Comparison of ENCODE assay signal across 19 mouse cellular contexts in genomic region chr12:53514885-53515284, GRCm38 (mm10).
DNase-seq lines count a peak whose midpoint lies in the region; ATAC-seq and TF ChIP-seq lines count a peak whose summit lies in the region.
"Had no signal": no experiment of that assay in that cellular context is flagged by ENCODE, and none has a peak within 500 bp of the region (broad histone marks: within the 10 kb centered on the region; RNA-seq: fewer than 3 reads in every experiment).

No protein-coding gene starts in this region.

- no peak overlapping the region; the same call in 1 of the 2 replicates for H3K9ac ChIP-seq in forebrain, embryonic 13.5 days
- no peak overlapping the region for H3K9ac ChIP-seq in limb, embryonic 14.5 days (ENCODE audit: low read depth, low read length, severe bottlenecking)
- H3K9ac ChIP-seq: heart, embryonic 12.5 days; limb, embryonic 15.5 days; liver, postnatal 0 days had no signal

- H3K4me3 ChIP-seq in forebrain, embryonic 13.5 days = no peak overlapping the region
- no peak overlapping the region for H3K4me3 ChIP-seq in forebrain, embryonic 10.5 days
- H3K4me3 ChIP-seq in limb, embryonic 14.5 days (replicated peaks; ENCODE audit: low read length) = no peak overlapping the region
- no peak overlapping the region for H3K4me3 ChIP-seq in limb, embryonic 10.5 days
- H3K4me3 ChIP-seq in kidney, adult 2 months (ENCODE audit: insufficient read depth, low read depth, low read length) = no peak overlapping the region
- H3K4me3 ChIP-seq: heart, embryonic 12.5 days; limb, embryonic 15.5 days had no signal

- H3K9me3 ChIP-seq in forebrain, embryonic 13.5 days (replicated peaks) = no peaks in the 10 kb centered on the region
- peaks cover 3% of the 10 kb centered on the region; the same call in 1 of the 2 replicates for H3K9me3 ChIP-seq in forebrain, embryonic 10.5 days
- no peaks in the 10 kb centered on the region for H3K9me3 ChIP-seq in limb, embryonic 14.5 days (ENCODE audit: control insufficient read depth, low read length)
- no peaks in the 10 kb centered on the region for H3K9me3 ChIP-seq in limb, embryonic 10.5 days (replicated peaks)
- H3K9me3 ChIP-seq: heart, embryonic 12.5 days; limb, embryonic 15.5 days had no signal

- H3K4me1 ChIP-seq in forebrain, embryonic 13.5 days = peaks cover 12% of the 10 kb centered on the region
- H3K4me1 ChIP-seq in forebrain, embryonic 10.5 days = no peaks in the 10 kb centered on the region
- H3K4me1 ChIP-seq in limb, embryonic 14.5 days (ENCODE audit: control insufficient read depth, insufficient read depth, low read length) = no peaks in the 10 kb centered on the region; the same call in 1 of the 2 replicates
- H3K4me1 ChIP-seq in limb, embryonic 10.5 days = no peaks in the 10 kb centered on the region
- H3K4me1 ChIP-seq in kidney, adult 2 months (ENCODE audit: control insufficient read depth, insufficient read depth, low read length) = no peaks in the 10 kb centered on the region
- H3K4me1 ChIP-seq: heart, embryonic 12.5 days; limb, embryonic 15.5 days had no signal

- TF ChIP-seq POLR2A in limb, embryonic 14.5 days (IDR thresholded peaks at IDR 0.05; ENCODE audit: borderline replicate concordance, extremely low read depth, insufficient read depth, insufficient read length) = no peak
- no peak for TF ChIP-seq POLR2A in kidney, adult 2 months (IDR thresholded peaks at IDR 0.05; ENCODE audit: low read depth, low read length)

- H3K27me3 ChIP-seq in forebrain, embryonic 13.5 days = no peaks in the 10 kb centered on the region
- H3K27me3 ChIP-seq in forebrain, embryonic 10.5 days (ENCODE audit: poor library complexity, severe bottlenecking) = no peaks in the 10 kb centered on the region
- no peaks in the 10 kb centered on the region for H3K27me3 ChIP-seq in limb, embryonic 14.5 days (ENCODE audit: control insufficient read depth, insufficient read depth, low read length)
- no peaks in the 10 kb centered on the region for H3K27me3 ChIP-seq in limb, embryonic 10.5 days (ENCODE audit: low read depth, poor library complexity, severe bottlenecking)
- H3K27me3 ChIP-seq in kidney, adult 2 months (replicated peaks; ENCODE audit: control insufficient read depth, insufficient read depth, low read length) = no peaks in the 10 kb centered on the region
- H3K27me3 ChIP-seq: CH12.LX; heart, embryonic 12.5 days; limb, embryonic 15.5 days had no signal

- H3K27ac ChIP-seq in forebrain, embryonic 13.5 days = peak overlapping the region; percentile 84
- H3K27ac ChIP-seq in forebrain, embryonic 10.5 days = no peak overlapping the region
- no peak overlapping the region for H3K27ac ChIP-seq in limb, embryonic 14.5 days (replicated peaks; ENCODE audit: low read depth, low read length)
- no peak overlapping the region for H3K27ac ChIP-seq in limb, embryonic 10.5 days
- H3K27ac ChIP-seq in kidney, adult 2 months (ENCODE audit: insufficient read depth, low read depth, low read length) = no peak overlapping the region
- H3K27ac ChIP-seq: limb, embryonic 15.5 days had no signal

- no peaks in the 10 kb centered on the region for H3K36me3 ChIP-seq in forebrain, embryonic 13.5 days (ENCODE audit: poor library complexity, severe bottlenecking)
- no peaks in the 10 kb centered on the region for H3K36me3 ChIP-seq in forebrain, embryonic 10.5 days (replicated peaks)
- no peaks in the 10 kb centered on the region for H3K36me3 ChIP-seq in limb, embryonic 14.5 days (ENCODE audit: control insufficient read depth, insufficient read depth, low read length)
- H3K36me3 ChIP-seq in limb, embryonic 10.5 days = no peaks in the 10 kb centered on the region
- H3K36me3 ChIP-seq in kidney, adult 2 months (ENCODE audit: control insufficient read depth, insufficient read depth, low read length) = no peaks in the 10 kb centered on the region
- H3K36me3 ChIP-seq: heart, embryonic 12.5 days; limb, embryonic 15.5 days had no signal

- TF ChIP-seq CTCF in kidney, adult 2 months (conservative IDR thresholded peaks at IDR 0.05; ENCODE audit: insufficient read depth, insufficient read length, low read depth, low read length) = no peak

- 0 out of 2 replicates have a peak overlapping the region, but pooled peaks have one; percentile 10 for H3K4me2 ChIP-seq in forebrain, embryonic 13.5 days
- H3K4me2 ChIP-seq in limb, embryonic 14.5 days (replicated peaks; ENCODE audit: low read depth, low read length, severe bottlenecking) = no peak overlapping the region
- H3K4me2 ChIP-seq: heart, embryonic 12.5 days; limb, embryonic 15.5 days had no signal

- WGBS in forebrain, embryonic 13.5 days = 43% methylated on average over 4 of the region's 4 CpGs
- 82% methylated on average over 4 of the region's 4 CpGs for WGBS in forebrain, embryonic 10.5 days
- 50% methylated on average over 4 of the region's 4 CpGs for WGBS in limb, embryonic 14.5 days
- 80% methylated on average over 4 of the region's 4 CpGs for WGBS in limb, embryonic 10.5 days
- WGBS in kidney, adult 2 months = 67% methylated on average over 4 of the region's 4 CpGs

- DNase-seq in forebrain, embryonic 10.5 days (ENCODE audit: extremely low spot score, low spot score) = no peak
- DNase-seq in limb, embryonic 14.5 days (ENCODE audit: low spot score) = peak; percentile 12
- no peak for DNase-seq in limb, embryonic 10.5 days (ENCODE audit: low spot score)
- peak; percentile 39 for DNase-seq in right cerebral cortex, postnatal 10 days (ENCODE audit: low spot score in 2 of 2)
- DNase-seq in right cerebral cortex, postnatal 14 days = no peak
- DNase-seq in kidney, adult 2 months = no peak
- DNase-seq: adrenal gland, adult 2 months; cerebellum, adult 18-20 months; cerebellum, postnatal 36 days; heart, postnatal 36 days; layer of hippocampus, postnatal 36 days; liver, postnatal 0 days; lung, postnatal 36 days; thymus, postnatal 36 days had no signal

- ATAC-seq in forebrain, embryonic 13.5 days = peak; percentile 84
- no peak for ATAC-seq in limb, embryonic 14.5 days (ENCODE audit: low FRiP score, low read depth)
- ATAC-seq: intestine, embryonic 16.5 days; liver, postnatal 0 days had no signal

Comparison
In these comparisons a context has a peak if more than half of its experiments do, and no peak if none do; other contexts are left out.
1. DNase-seq: peak in limb, embryonic 14.5 days (single experiment) and right cerebral cortex, postnatal 10 days (2 of 2); none in forebrain, embryonic 10.5 days (single experiment), limb, embryonic 10.5 days (single experiment), right cerebral cortex, postnatal 14 days (single experiment) and kidney, adult 2 months (single experiment).